Mouse (Mus musculus) CD4-positive naive resting alpha-beta T cell, adult 57 days (primary cell): ENCODE results near the gene Krtap9-3. TPM values are rescaled to one million over a fixed set of nuclear protein-coding genes. Genes with fewer than 3 reads are reported as not detected.

Experiments used
- total RNA-seq: library from RNA; stranded (reverse); gene quantifications from one replicate; pipeline ENCODE4 v1.2.4, GENCODE M21; 2023

The Krtap9-3 gene
- total RNA-seq, result not detected

GRCm38 (mm10) chr11:99597742-99598141 is at the start of gene Krtap9-3:
TSS of gene Krtap9-3 (minus strand) at chr11:99598105.

GRCm38 (mm10) chr11:99643635-99644139 is 45.8 kb upstream of the Krtap9-3 start, which contains the start of gene Krtap4-7:
TSS of gene Krtap4-7 (minus strand) at chr11:99644089.

GRCm38 (mm10) chr11:99634653-99635134 is 36.8 kb upstream of the Krtap9-3 start, which contains the start of gene Krtap4-2:
TSS of gene Krtap4-2 (minus strand) at chr11:99635084.

GRCm38 (mm10) chr11:99628138-99628537 is 30.2 kb upstream of the Krtap9-3 start, which contains the start of gene Krtap4-1:
TSS of gene Krtap4-1 (minus strand) at chr11:99628238.

GRCm38 (mm10) chr11:99620335-99620734 is 22.4 kb upstream of the Krtap9-3 start, which contains the start of gene Gm11562:
TSS of gene Gm11562 (minus strand) at chr11:99620435.

GRCm38 (mm10) chr11:99614796-99615363 is 17.0 kb upstream of the Krtap9-3 start, which contains the start of gene Krtap2-4:
TSS of gene Krtap2-4 (minus strand) at chr11:99614846.

GRCm38 (mm10) chr11:99610089-99610488 is 12.2 kb upstream of the Krtap9-3 start, which contains the start of gene Gm11937:
TSS of gene Gm11937 (minus strand) at chr11:99610189.

GRCm38 (mm10) chr11:99603208-99603607 is 5.3 kb upstream of the Krtap9-3 start, which contains the start of gene Gm11938:
TSS of gene Gm11938 (minus strand) at chr11:99603308.

GRCm38 (mm10) chr11:99590981-99591380 is 6.9 kb downstream of the Krtap9-3 start, which contains the start of gene Krtap1-3:
TSS of gene Krtap1-3 (minus strand) at chr11:99591339.

GRCm38 (mm10) chr11:99583245-99583704 is 14.6 kb downstream of the Krtap9-3 start, which contains the start of gene Krtap1-4:
TSS of gene Krtap1-4 (minus strand) at chr11:99583654.

GRCm38 (mm10) chr11:99580636-99581035 is 17.3 kb downstream of the Krtap9-3 start, which contains the start of gene Krtap1-5:
TSS of gene Krtap1-5 (minus strand) at chr11:99581016.

GRCm38 (mm10) chr11:99566530-99566929 is 31.4 kb downstream of the Krtap9-3 start, which contains the start of gene Krtap3-1:
TSS of gene Krtap3-1 (minus strand) at chr11:99566630.

GRCm38 (mm10) chr11:99559366-99559765 is 38.5 kb downstream of the Krtap9-3 start, which contains the start of gene Gm11939:
TSS of gene Gm11939 (minus strand) at chr11:99559466.

GRCm38 (mm10) chr11:99556753-99557152 is 41.2 kb downstream of the Krtap9-3 start, which contains the start of gene Krtap3-2:
TSS of gene Krtap3-2 (minus strand) at chr11:99556853.

GRCm38 (mm10) chr11:99550765-99551164 is 47.1 kb downstream of the Krtap9-3 start, which contains the start of gene Krtap3-3:
TSS of gene Krtap3-3 (minus strand) at chr11:99550865.

Other genes starting within 250 kb of the Krtap9-3 start
- not detected for gene Krt27, start 247.0 kb downstream of the Krtap9-3 start, total RNA-seq
- not detected for gene Krt28, start 223.2 kb downstream of the Krtap9-3 start, total RNA-seq
- 1.2 TPM for gene Krt10, start 208.7 kb downstream of the Krtap9-3 start, total RNA-seq
- not detected for gene Krt12, start 175.8 kb downstream of the Krtap9-3 start, total RNA-seq
- gene Krt20, start 160.0 kb downstream of the Krtap9-3 start, total RNA-seq, result not detected
- not detected for gene Krt23, start 105.0 kb downstream of the Krtap9-3 start, total RNA-seq
- not detected for gene Krt39, start 76.8 kb downstream of the Krtap9-3 start, total RNA-seq
- gene Krt40, start 54.9 kb downstream of the Krtap9-3 start, total RNA-seq, result not detected
- gene Krtap3-3, start 47.2 kb downstream of the Krtap9-3 start, total RNA-seq, result not detected
- gene Krtap3-2, start 41.3 kb downstream of the Krtap9-3 start, total RNA-seq, result not detected
- gene Gm11939, start 38.6 kb downstream of the Krtap9-3 start, total RNA-seq, result not detected
- gene Krtap3-1, start 31.5 kb downstream of the Krtap9-3 start, total RNA-seq, result not detected
- gene Krtap1-5, start 17.1 kb downstream of the Krtap9-3 start, total RNA-seq, result not detected
- not detected for gene Krtap1-4, start 14.5 kb downstream of the Krtap9-3 start, total RNA-seq
- gene Krtap1-3, start 6.8 kb downstream of the Krtap9-3 start, total RNA-seq, result not detected
- not detected for gene Gm11938, start 5.2 kb upstream of the Krtap9-3 start, total RNA-seq
- not detected for gene Gm11937, start 12.1 kb upstream of the Krtap9-3 start, total RNA-seq
- not detected for gene Krtap2-4, start 16.7 kb upstream of the Krtap9-3 start, total RNA-seq
- not detected for gene Gm11562, start 22.3 kb upstream of the Krtap9-3 start, total RNA-seq
- not detected for gene Krtap4-1, start 30.1 kb upstream of the Krtap9-3 start, total RNA-seq
- not detected for gene Krtap4-2, start 37.0 kb upstream of the Krtap9-3 start, total RNA-seq
- gene Krtap4-7, start 46.0 kb upstream of the Krtap9-3 start, total RNA-seq, result not detected
- not detected for gene Gm11555, start 52.1 kb upstream of the Krtap9-3 start, total RNA-seq
- not detected for gene Gm11563, start 60.9 kb upstream of the Krtap9-3 start, total RNA-seq
- gene Krtap4-6, start 67.9 kb upstream of the Krtap9-3 start, total RNA-seq, result not detected
- gene Gm14190, start 92.6 kb upstream of the Krtap9-3 start, total RNA-seq, result not detected
- not detected for gene Gm14180, start 136.2 kb upstream of the Krtap9-3 start, total RNA-seq
- gene Gm11595, start 174.8 kb upstream of the Krtap9-3 start, total RNA-seq, result not detected
- not detected for gene Krtap4-8, start 182.6 kb upstream of the Krtap9-3 start, total RNA-seq
- gene Krtap4-9, start 187.1 kb upstream of the Krtap9-3 start, total RNA-seq, result not detected
- gene Gm11596, start 195.4 kb upstream of the Krtap9-3 start, total RNA-seq, result not detected
- not detected for gene Gm11569, start 200.8 kb upstream of the Krtap9-3 start, total RNA-seq
- not detected for gene Gm11554, start 206.3 kb upstream of the Krtap9-3 start, total RNA-seq
- gene Krtap4-13, start 211.8 kb upstream of the Krtap9-3 start, total RNA-seq, result not detected
- not detected for gene Gm11564, start 217.6 kb upstream of the Krtap9-3 start, total RNA-seq
- not detected for gene 2300003K06Rik, start 240.0 kb upstream of the Krtap9-3 start, total RNA-seq